Comparison of ENCODE assay signal across 8 mouse cellular contexts in genomic region chr9:75409031-75409851, GRCm38 (mm10). TPM values are rescaled to one million over a fixed set of nuclear protein-coding genes. Genes with fewer than 3 reads are reported as not detected.
DNase-seq lines count a peak whose midpoint lies in the region; ATAC-seq and TF ChIP-seq lines count a peak whose summit lies in the region.

No protein-coding gene starts in this region.

- peak overlapping the region; percentile 75 for H3K9ac ChIP-seq in embryonic facial prominence, embryonic 15.5 days
- peak overlapping the region; percentile 90 for H3K9ac ChIP-seq in heart, adult 2 months (ENCODE audit: low read depth, low read length)
- H3K9ac ChIP-seq in limb, embryonic 15.5 days = peak overlapping the region; percentile 70
- peak overlapping the region; percentile 94 for H3K9ac ChIP-seq in midbrain, embryonic 16.5 days (ENCODE audit: low read depth, low read length)

- under 1% methylated on average over 89 of the region's 90 CpGs for WGBS in embryonic facial prominence, embryonic 15.5 days
- WGBS in heart, adult 2 months = under 1% methylated on average over 72 of the region's 90 CpGs
- under 1% methylated on average over 90 of the region's 90 CpGs for WGBS in kidney, adult 2 months
- WGBS in limb, embryonic 15.5 days = under 1% methylated on average over 88 of the region's 90 CpGs
- under 1% methylated on average over 67 of the region's 90 CpGs for WGBS in midbrain, embryonic 16.5 days
- WGBS in spleen, adult 2 months = under 1% methylated on average over 71 of the region's 90 CpGs

- DNase-seq in A20 (ENCODE audit: low read depth, low spot score) = peak; percentile 82
- DNase-seq in adrenal gland, postnatal 36 days = peak; percentile 86 to 87
- DNase-seq in heart, adult 2 months = peak; percentile 86 to 89
- DNase-seq in kidney, adult 2 months = peak; percentile 91
- DNase-seq in spleen, adult 2 months (ENCODE audit: low read depth in 1 of 2, low spot score in 2 of 2) = peak in 1 of 2 experiments; percentile 43

- H3K79me2 ChIP-seq in heart, adult 2 months (replicated peaks; ENCODE audit: control insufficient read depth, insufficient read depth, low read length) = peaks cover 4% of the 10 kb centered on the region; the same call in 1 of the 2 replicates

- intact Hi-C loops in heart, adult 2 months (cut with DNase I) = no loop called here

- peak overlapping the region; percentile 66 for H3K4me2 ChIP-seq in embryonic facial prominence, embryonic 15.5 days (replicated peaks)
- peak overlapping the region; percentile 81 for H3K4me2 ChIP-seq in limb, embryonic 15.5 days
- H3K4me2 ChIP-seq in midbrain, embryonic 16.5 days (ENCODE audit: low read length) = peak overlapping the region; percentile 82

- H3K9me3 ChIP-seq in embryonic facial prominence, embryonic 15.5 days (replicated peaks) = no peaks in the 10 kb centered on the region
- no peaks in the 10 kb centered on the region for H3K9me3 ChIP-seq in limb, embryonic 15.5 days
- no peaks in the 10 kb centered on the region for H3K9me3 ChIP-seq in midbrain, embryonic 16.5 days (replicated peaks; ENCODE audit: control insufficient read depth, low read length, poor library complexity, severe bottlenecking)

- no peak for TF ChIP-seq CTCF in heart, adult 2 months (IDR thresholded peaks at IDR 0.05)
- TF ChIP-seq CTCF in kidney, adult 2 months (conservative IDR thresholded peaks at IDR 0.05; ENCODE audit: insufficient read depth, insufficient read length, low read depth, low read length) = no peak
- no peak for TF ChIP-seq CTCF in spleen, adult 2 months (IDR thresholded peaks at IDR 0.05; ENCODE audit: extremely low read depth, insufficient read depth, insufficient read length, insufficient replicate concordance)

- TF ChIP-seq EP300 in heart, adult 2 months (IDR thresholded peaks at IDR 0.05; ENCODE audit: insufficient read depth, low read depth, low read length) = no peak

- H3K27ac ChIP-seq in embryonic facial prominence, embryonic 15.5 days (replicated peaks) = peak overlapping the region; percentile 98
- peak overlapping the region; percentile 99 for H3K27ac ChIP-seq in heart, adult 2 months
- peak overlapping the region; percentile 92 for H3K27ac ChIP-seq in kidney, adult 2 months (ENCODE audit: insufficient read depth, low read depth, low read length)
- peak overlapping the region; percentile 99 for H3K27ac ChIP-seq in limb, embryonic 15.5 days
- peak overlapping the region; percentile 98 for H3K27ac ChIP-seq in midbrain, embryonic 16.5 days (ENCODE audit: low read length)
- H3K27ac ChIP-seq in spleen, adult 2 months (ENCODE audit: insufficient read depth, low read length) = peak overlapping the region; percentile 99

- H3K36me3 ChIP-seq in embryonic facial prominence, embryonic 15.5 days = no peaks in the 10 kb centered on the region
- peaks cover 2% of the 10 kb centered on the region for H3K36me3 ChIP-seq in heart, adult 2 months (ENCODE audit: control insufficient read depth, insufficient read depth, low read length)
- no peaks in the 10 kb centered on the region for H3K36me3 ChIP-seq in kidney, adult 2 months (ENCODE audit: control insufficient read depth, insufficient read depth, low read length)
- no peaks in the 10 kb centered on the region for H3K36me3 ChIP-seq in limb, embryonic 15.5 days
- H3K36me3 ChIP-seq in midbrain, embryonic 16.5 days (ENCODE audit: control insufficient read depth, insufficient read depth, low read length) = no peaks in the 10 kb centered on the region
- H3K36me3 ChIP-seq in spleen, adult 2 months (ENCODE audit: control insufficient read depth, insufficient read depth, low read length) = no peaks in the 10 kb centered on the region

- TF ChIP-seq POLR2A in heart, adult 2 months (IDR thresholded peaks at IDR 0.05; ENCODE audit: insufficient read depth, low read depth, low read length) = no peak
- no peak for TF ChIP-seq POLR2A in kidney, adult 2 months (IDR thresholded peaks at IDR 0.05; ENCODE audit: low read depth, low read length)
- no peak for TF ChIP-seq POLR2A in spleen, adult 2 months (IDR thresholded peaks at IDR 0.05; ENCODE audit: low read depth, low read length)

- H3K4me1 ChIP-seq in embryonic facial prominence, embryonic 15.5 days = peaks cover 23% of the 10 kb centered on the region; the same call in 1 of the 2 replicates
- H3K4me1 ChIP-seq in heart, adult 2 months (ENCODE audit: control insufficient read depth, insufficient read depth, low read length) = peaks cover 8% of the 10 kb centered on the region
- peaks cover 2% of the 10 kb centered on the region; the same call in 1 of the 2 replicates for H3K4me1 ChIP-seq in kidney, adult 2 months (ENCODE audit: control insufficient read depth, insufficient read depth, low read length)
- H3K4me1 ChIP-seq in limb, embryonic 15.5 days = peaks cover 33% of the 10 kb centered on the region
- H3K4me1 ChIP-seq in midbrain, embryonic 16.5 days (ENCODE audit: control insufficient read depth, insufficient read depth, low read length) = peaks cover 19% of the 10 kb centered on the region
- H3K4me1 ChIP-seq in spleen, adult 2 months (ENCODE audit: control insufficient read depth, insufficient read depth, insufficient read length) = peaks cover 26% of the 10 kb centered on the region; the same call in 1 of the 2 replicates

- peak; percentile 87 for ATAC-seq in embryonic facial prominence, embryonic 15.5 days (ENCODE audit: insufficient number of reproducible peaks, low FRiP score, low TSS enrichment, low read depth)
- ATAC-seq in limb, embryonic 15.5 days (ENCODE audit: insufficient number of reproducible peaks, low FRiP score, low TSS enrichment, low read depth) = peak; percentile 84
- ATAC-seq in midbrain, embryonic 16.5 days = peak; percentile 89

- no peaks in the 10 kb centered on the region for H3K27me3 ChIP-seq in embryonic facial prominence, embryonic 15.5 days
- no peaks in the 10 kb centered on the region for H3K27me3 ChIP-seq in heart, adult 2 months (ENCODE audit: control insufficient read depth, insufficient read depth, low read length)
- H3K27me3 ChIP-seq in kidney, adult 2 months (replicated peaks; ENCODE audit: control insufficient read depth, insufficient read depth, low read length) = no peaks in the 10 kb centered on the region
- no peaks in the 10 kb centered on the region for H3K27me3 ChIP-seq in limb, embryonic 15.5 days
- no peaks in the 10 kb centered on the region for H3K27me3 ChIP-seq in midbrain, embryonic 16.5 days (ENCODE audit: control insufficient read depth, insufficient read depth, low read depth, low read length)
- no peaks in the 10 kb centered on the region for H3K27me3 ChIP-seq in spleen, adult 2 months (ENCODE audit: control insufficient read depth, insufficient read depth, low read length)

- peak overlapping the region; percentile 85 for H3K4me3 ChIP-seq in embryonic facial prominence, embryonic 15.5 days (replicated peaks)
- H3K4me3 ChIP-seq in heart, adult 2 months = peak overlapping the region; percentile 85
- H3K4me3 ChIP-seq in kidney, adult 2 months (ENCODE audit: insufficient read depth, low read depth, low read length) = peak overlapping the region; percentile 81
- H3K4me3 ChIP-seq in limb, embryonic 15.5 days = peak overlapping the region; percentile 80
- H3K4me3 ChIP-seq in midbrain, embryonic 16.5 days (ENCODE audit: low read depth, low read length) = peak overlapping the region; percentile 65
- peak overlapping the region; percentile 99 for H3K4me3 ChIP-seq in spleen, adult 2 months (ENCODE audit: extremely low read depth, insufficient read depth, insufficient read length)

RNA-seq across cellular contexts. Expression of gene Mapk6, which starts 0.6 kb away (rescaled TPM):
- 10 to 100 TPM; 36.2 to 49.2 TPM for total RNA-seq in adrenal gland, postnatal 36 days (2021)
- polyA plus RNA-seq in embryonic facial prominence, embryonic 15.5 days (2015; fragmentation: Nextera tagmentation; extraction: Ambion mirVana) = 58.1 and 60.2 TPM in 2 replicates
- total RNA-seq in heart, adult 2 months (2021) = 10 to 100 TPM; 25.6 to 26.8 TPM
- polyA plus RNA-seq in heart, adult 2 months (2012; rRNA removed) = 11.2 and 22.3 TPM in 2 replicates
- polyA plus RNA-seq in kidney, adult 2 months (2012; rRNA removed) = 11.5 and 12.7 TPM in 2 replicates
- 49.8 and 50.6 TPM in 2 replicates for polyA plus RNA-seq in limb, embryonic 15.5 days (2015; fragmentation: Nextera tagmentation; extraction: Ambion mirVana)
- 147 and 162 TPM in 2 replicates for polyA plus RNA-seq in midbrain, embryonic 16.5 days (2015; fragmentation: Nextera tagmentation; extraction: Ambion mirVana)
- polyA plus RNA-seq in spleen, adult 2 months (2012; rRNA removed) = 11.4 and 12.7 TPM in 2 replicates

RNA-seq across cellular contexts. Expression of gene Leo1, which starts 32.1 kb away (rescaled TPM):
- 10 to 100 TPM; 18.6 to 29.9 TPM for total RNA-seq in adrenal gland, postnatal 36 days (2021)
- 40.1 and 41.5 TPM in 2 replicates for polyA plus RNA-seq in embryonic facial prominence, embryonic 15.5 days (2015; fragmentation: Nextera tagmentation; extraction: Ambion mirVana)
- total RNA-seq in heart, adult 2 months (2021) = 10 to 100 TPM; 12.4 to 20.4 TPM
- 3.0 and 4.6 TPM in 2 replicates for polyA plus RNA-seq in heart, adult 2 months (2012; rRNA removed)
- 2.5 and 3.3 TPM in 2 replicates for polyA plus RNA-seq in kidney, adult 2 months (2012; rRNA removed)
- polyA plus RNA-seq in limb, embryonic 15.5 days (2015; fragmentation: Nextera tagmentation; extraction: Ambion mirVana) = 37.5 and 42.3 TPM in 2 replicates
- 43.6 and 48.2 TPM in 2 replicates for polyA plus RNA-seq in midbrain, embryonic 16.5 days (2015; fragmentation: Nextera tagmentation; extraction: Ambion mirVana)
- 2.0 and 2.1 TPM in 2 replicates for polyA plus RNA-seq in spleen, adult 2 months (2012; rRNA removed)
